Mouse (Mus musculus) embryonic facial prominence, embryonic 15.5 days (tissue): ENCODE results near the gene Abhd4. TPM values are rescaled to one million over a fixed set of nuclear protein-coding genes. Genes with fewer than 3 reads are reported as not detected.

Experiments used
- ATAC-seq: fragments of 200-750 bp; cut with Nextera tagmentation; 2 replicates; pipeline ENCODE4 v1.8.0; 2017; ENCODE audit warnings: low read depth, moderate TSS enrichment; ENCODE audit not compliant: insufficient number of reproducible peaks, low FRiP score, low TSS enrichment
- H3K27ac ChIP-seq: fragments of 300-500 bp; sonication (generic); replicated peaks from 2 replicates; pipeline ENCODE4 v1.5.1; 2015; ENCODE audit warnings: mild to moderate bottlenecking, inconsistent platforms
- H3K27me3 ChIP-seq: fragments of 300-500 bp; sonication (generic); 2 replicates; pipeline ENCODE4 v1.6.1; 2015; ENCODE audit warnings: inconsistent platforms
- H3K36me3 ChIP-seq: fragments of 300-500 bp; sonication (generic); 2 replicates; pipeline ENCODE4 v1.6.1; 2015; ENCODE audit warnings: mild to moderate bottlenecking, inconsistent platforms
- H3K4me1 ChIP-seq: fragments of 300-500 bp; sonication (generic); 2 replicates; pipeline ENCODE4 v1.6.1; 2015; ENCODE audit warnings: inconsistent platforms
- H3K4me2 ChIP-seq: fragments of 300-500 bp; sonication (generic); replicated peaks from 2 replicates; pipeline ENCODE4 v1.6.1; 2015; ENCODE audit warnings: mild to moderate bottlenecking, inconsistent platforms
- H3K4me3 ChIP-seq: fragments of 300-500 bp; sonication (generic); replicated peaks from 2 replicates; pipeline ENCODE4 v1.5.1; 2015; ENCODE audit warnings: mild to moderate bottlenecking, inconsistent platforms
- H3K9ac ChIP-seq: fragments of 300-500 bp; sonication (generic); 2 replicates; pipeline ENCODE4 v1.6.1; 2015; ENCODE audit warnings: inconsistent platforms
- H3K9me3 ChIP-seq: fragments of 300-500 bp; sonication (generic); replicated peaks from 2 replicates; pipeline ENCODE4 v1.6.1; 2016; ENCODE audit warnings: inconsistent platforms
- WGBS: fragments of 180-500 bp; shearing (Covaris S2); methylation state at CpG from one replicate; pipeline ENCODE4 v1.1.7; 2015; 5-methylcytosine and 5-hydroxymethylcytosine counted together
- polyA plus RNA-seq: library from polyadenylated mRNA; unstranded; fragments of >200 nt; fragmentation: Nextera tagmentation; extraction: Ambion mirVana; gene quantifications from 2 replicates; pipeline ENCODE4 v1.2.1, GENCODE M21; 2015

The Abhd4 gene
- polyA plus RNA-seq, 1 experiment from 2014 or later, result 66.7 TPM

GRCm38 (mm10) chr14:54264231-54264630 lies 10.2 kb downstream of the Abhd4 start:
- peaks cover 46% of the 10 kb centered on the region for H3K36me3 ChIP-seq
- 92% methylated on average over 7 of the region's 7 CpGs for WGBS

GRCm38 (mm10) chr14:54265093-54265492 lies 11.1 kb downstream of the Abhd4 start:
- Histone ChIP-seq H3K4me2 (no peak overlapping the region), H3K36me3 (peaks cover 46% of the 10 kb centered on the region)
- 43% methylated on average over 10 of the region's 10 CpGs for WGBS

More at GRCm38 (mm10) chr14:54264231-54264630, 10.2 kb downstream of the Abhd4 start:
- no peak overlapping the region for H3K4me2 ChIP-seq
- H3K27me3 ChIP-seq, result no peaks in the 10 kb centered on the region
- no peak overlapping the region for H3K27ac ChIP-seq
- no peak; the same call in 1 of the 2 replicates for ATAC-seq
- no peak overlapping the region for H3K9ac ChIP-seq
- peaks cover 12% of the 10 kb centered on the region for H3K4me1 ChIP-seq
- no peak overlapping the region for H3K4me3 ChIP-seq
- H3K9me3 ChIP-seq, result no peaks in the 10 kb centered on the region

GRCm38 (mm10) chr14:54265951-54266350 lies 12.0 kb downstream of the Abhd4 start:
- Histone ChIP-seq H3K4me2 (no peak overlapping the region), H3K4me1 (no peaks in the 10 kb centered on the region), H3K27ac (no peak overlapping the region), H3K9me3 (no peaks in the 10 kb centered on the region), H3K36me3 (peaks cover 46% of the 10 kb centered on the region), H3K27me3 (no peaks in the 10 kb centered on the region), H3K4me3 (no peak overlapping the region), H3K9ac (no peak overlapping the region)
- no peak for ATAC-seq
- 72% methylated on average over 6 of the region's 6 CpGs for WGBS

More at GRCm38 (mm10) chr14:54265093-54265492, 11.1 kb downstream of the Abhd4 start:
- Histone ChIP-seq H3K9me3 (no peaks in the 10 kb centered on the region), H3K4me3 (no peak overlapping the region), H3K4me1 (peaks cover 3% of the 10 kb centered on the region), H3K27ac (no peak overlapping the region), H3K9ac (no peak overlapping the region), H3K27me3 (no peaks in the 10 kb centered on the region)
- no peak for ATAC-seq

GRCm38 (mm10) chr14:54267966-54268365 lies 14.0 kb downstream of the Abhd4 start:
- Histone ChIP-seq H3K9me3 (no peaks in the 10 kb centered on the region), H3K4me3 (no peak overlapping the region), H3K36me3 (peaks cover 36% of the 10 kb centered on the region), H3K4me2 (no peak overlapping the region), H3K27ac (no peak overlapping the region), H3K27me3 (no peaks in the 10 kb centered on the region), H3K4me1 (no peaks in the 10 kb centered on the region), H3K9ac (no peak overlapping the region)
- no peak for ATAC-seq
- 87% methylated on average over 10 of the region's 10 CpGs for WGBS

GRCm38 (mm10) chr14:54269566-54269965 lies 15.6 kb downstream of the Abhd4 start:
- Histone ChIP-seq H3K4me1 (no peaks in the 10 kb centered on the region), H3K4me3 (no peak overlapping the region), H3K36me3 (peaks cover 23% of the 10 kb centered on the region), H3K27me3 (no peaks in the 10 kb centered on the region), H3K27ac (no peak overlapping the region), H3K4me2 (no peak overlapping the region), H3K9ac (no peak overlapping the region), H3K9me3 (no peaks in the 10 kb centered on the region)
- ATAC-seq, result no peak
- 87% methylated on average over 3 of the region's 3 CpGs for WGBS

- Histone ChIP-seq H3K27me3 (no peaks in the 10 kb centered on the region), H3K4me1 (no peaks in the 10 kb centered on the region), H3K4me2 (no peak overlapping the region), H3K9me3 (no peaks in the 10 kb centered on the region), H3K9ac (no peak overlapping the region), H3K27ac (no peak overlapping the region), H3K4me3 (no peak overlapping the region), H3K36me3 (peaks cover 23% of the 10 kb centered on the region)
- ATAC-seq, result no peak
- WGBS, result 86% methylated on average over 3 of the region's 3 CpGs
Observed at GRCm38 (mm10) chr14:54270413-54270812, 16.4 kb downstream of the Abhd4 start.

GRCm38 (mm10) chr14:54271976-54272606 lies 18.1 kb downstream of the Abhd4 start:
- 75% methylated on average over 3 of the region's 3 CpGs for WGBS
- ATAC-seq, result no peak
- Histone ChIP-seq H3K4me2 (no peak overlapping the region), H3K4me3 (no peak overlapping the region), H3K4me1 (no peaks in the 10 kb centered on the region), H3K27ac (no peak overlapping the region), H3K36me3 (peaks cover 15% of the 10 kb centered on the region), H3K27me3 (no peaks in the 10 kb centered on the region), H3K9me3 (no peaks in the 10 kb centered on the region), H3K9ac (no peak overlapping the region)

GRCm38 (mm10) chr14:54272696-54273095 lies 18.7 kb downstream of the Abhd4 start:
- no peak overlapping the region for H3K4me3 ChIP-seq
- H3K4me2 ChIP-seq, result no peak overlapping the region
- no peaks in the 10 kb centered on the region for H3K27me3 ChIP-seq
- WGBS, result 91% methylated on average over 3 of the region's 3 CpGs
- ATAC-seq, result no peak
- H3K36me3 ChIP-seq, result peaks cover 8% of the 10 kb centered on the region
- no peak overlapping the region for H3K9ac ChIP-seq
- no peak overlapping the region for H3K27ac ChIP-seq
- no peaks in the 10 kb centered on the region for H3K9me3 ChIP-seq
- H3K4me1 ChIP-seq, result no peaks in the 10 kb centered on the region

- Histone ChIP-seq H3K9ac (no peak overlapping the region), H3K9me3 (no peaks in the 10 kb centered on the region), H3K27ac (no peak overlapping the region), H3K4me1 (no peaks in the 10 kb centered on the region), H3K4me3 (no peak overlapping the region), H3K4me2 (no peak overlapping the region), H3K27me3 (no peaks in the 10 kb centered on the region), H3K36me3 (no peaks in the 10 kb centered on the region)
- ATAC-seq, result no peak
- WGBS, result 68% methylated on average over 2 of the region's 2 CpGs
Observed at GRCm38 (mm10) chr14:54276446-54276845, 22.5 kb downstream of the Abhd4 start.

- no peaks in the 10 kb centered on the region for H3K9me3 ChIP-seq
- H3K36me3 ChIP-seq, result no peaks in the 10 kb centered on the region
- H3K4me1 ChIP-seq, result no peaks in the 10 kb centered on the region
- no peak within 1 kb of the TSS for H3K9ac ChIP-seq
- no peak within 1 kb of the TSS for H3K4me2 ChIP-seq
- WGBS, result 72% methylated on average over 1 of the region's 1 CpGs
- no peaks in the 10 kb centered on the region for H3K27me3 ChIP-seq
- H3K27ac ChIP-seq, result no peak within 1 kb of the TSS
- ATAC-seq, result no peak
- H3K4me3 ChIP-seq, result no peak within 1 kb of the TSS
Observed at GRCm38 (mm10) chr14:54284839-54285238, 30.9 kb downstream of the Abhd4 start, which contains the start of gene Olfr49. Gene Olfr49 (minus strand): TSS chr14:54284939.

GRCm38 (mm10) chr14:54300136-54300535 lies 46.1 kb downstream of the Abhd4 start:
- WGBS, result 84% methylated on average over 5 of the region's 5 CpGs
- Histone ChIP-seq H3K27me3 (no peaks in the 10 kb centered on the region), H3K9ac (no peak overlapping the region), H3K4me1 (no peaks in the 10 kb centered on the region), H3K36me3 (no peaks in the 10 kb centered on the region), H3K4me3 (no peak overlapping the region), H3K4me2 (no peak overlapping the region), H3K9me3 (no peaks in the 10 kb centered on the region), H3K27ac (no peak overlapping the region)
- no peak for ATAC-seq

- H3K4me3 ChIP-seq, result no peak overlapping the region
- H3K36me3 ChIP-seq, result no peaks in the 10 kb centered on the region
- no peak for ATAC-seq
- H3K27me3 ChIP-seq, result no peaks in the 10 kb centered on the region
- H3K4me1 ChIP-seq, result no peaks in the 10 kb centered on the region
- H3K9ac ChIP-seq, result no peak overlapping the region
- H3K9me3 ChIP-seq, result no peaks in the 10 kb centered on the region
- H3K4me2 ChIP-seq, result no peak overlapping the region
- H3K27ac ChIP-seq, result no peak overlapping the region
- WGBS, result 82% methylated on average over 3 of the region's 3 CpGs
Observed at GRCm38 (mm10) chr14:54300676-54301075, 46.7 kb downstream of the Abhd4 start.
